22 mouse cellular contexts compared by ENCODE assay signal in genomic region chr16:23361031-23361430, GRCm38 (mm10).
A peak's percentile ranks its signal among the peaks of the same experiment; 100 is the strongest.
DNase-seq lines count a peak whose midpoint lies in the region; ATAC-seq and TF ChIP-seq lines count a peak whose summit lies in the region.
"Had no signal": no experiment of that assay in that cellular context is flagged by ENCODE, and none has a peak within 500 bp of the region (broad histone marks: within the 10 kb centered on the region; RNA-seq: fewer than 3 reads in every experiment).

No protein-coding gene starts in this region.

- no peaks in the 10 kb centered on the region for H3K27me3 ChIP-seq in limb, embryonic 14.5 days (ENCODE audit: control insufficient read depth, insufficient read depth, low read length)
- H3K27me3 ChIP-seq in limb, embryonic 10.5 days (ENCODE audit: low read depth, poor library complexity, severe bottlenecking): no peaks in the 10 kb centered on the region
- H3K27me3 ChIP-seq in hindbrain, embryonic 13.5 days: no peaks in the 10 kb centered on the region
- H3K27me3 ChIP-seq: heart, embryonic 15.5 days; limb, embryonic 12.5 days; liver, embryonic 13.5 days had no signal

- ATAC-seq in limb, embryonic 14.5 days (ENCODE audit: low FRiP score, low read depth): no peak
- no peak for ATAC-seq in hindbrain, embryonic 13.5 days (ENCODE audit: low FRiP score)

- no peak overlapping the region for H3K27ac ChIP-seq in limb, embryonic 14.5 days (replicated peaks; ENCODE audit: low read depth, low read length)
- H3K27ac ChIP-seq in limb, embryonic 10.5 days: no peak overlapping the region
- no peak overlapping the region for H3K27ac ChIP-seq in hindbrain, embryonic 13.5 days
- H3K27ac ChIP-seq: heart, embryonic 15.5 days; kidney, postnatal 0 days; limb, embryonic 12.5 days; liver, embryonic 13.5 days had no signal

- no peak for TF ChIP-seq POLR2A in limb, embryonic 14.5 days (IDR thresholded peaks at IDR 0.05; ENCODE audit: borderline replicate concordance, extremely low read depth, insufficient read depth, insufficient read length)

- H3K4me1 ChIP-seq in limb, embryonic 14.5 days (ENCODE audit: control insufficient read depth, insufficient read depth, low read length): no peaks in the 10 kb centered on the region
- no peaks in the 10 kb centered on the region for H3K4me1 ChIP-seq in limb, embryonic 10.5 days
- no peaks in the 10 kb centered on the region for H3K4me1 ChIP-seq in hindbrain, embryonic 13.5 days (replicated peaks)
- H3K4me1 ChIP-seq: heart, embryonic 15.5 days; limb, embryonic 12.5 days; liver, embryonic 13.5 days had no signal

- H3K4me3 ChIP-seq in limb, embryonic 14.5 days (replicated peaks; ENCODE audit: low read length): no peak overlapping the region
- no peak overlapping the region for H3K4me3 ChIP-seq in limb, embryonic 10.5 days
- no peak overlapping the region for H3K4me3 ChIP-seq in hindbrain, embryonic 13.5 days
- H3K4me3 ChIP-seq: heart, embryonic 15.5 days; limb, embryonic 12.5 days; liver, embryonic 13.5 days had no signal

- H3K4me2 ChIP-seq in limb, embryonic 14.5 days (replicated peaks; ENCODE audit: low read depth, low read length, severe bottlenecking): no peak overlapping the region
- no peak overlapping the region for H3K4me2 ChIP-seq in hindbrain, embryonic 13.5 days
- H3K4me2 ChIP-seq: heart, embryonic 15.5 days; limb, embryonic 12.5 days; liver, embryonic 13.5 days; lung, embryonic 14.5 days had no signal

- DNase-seq in limb, embryonic 14.5 days (ENCODE audit: low spot score): peak; percentile 18
- no peak for DNase-seq in limb, embryonic 10.5 days (ENCODE audit: low spot score)
- DNase-seq in NIH3T3 (ENCODE audit: low read depth): peak; percentile 49
- peak; percentile 28 for DNase-seq in gastrocnemius, postnatal 25 days
- DNase-seq in testis, postnatal 14 days (ENCODE audit: low spot score): peak; percentile 23
- no peak for DNase-seq in spleen, adult 12 weeks (ENCODE audit: low spot score)
- DNase-seq: adrenal gland, postnatal 25 days; cerebellum, adult 11 months; cerebellum, adult 9-11 months; kidney, adult 11 months; layer of hippocampus, postnatal 36 days; liver, embryonic 13.5 days; lung, embryonic 14.5 days; lung, postnatal 4 days; midbrain, embryonic 14.5 days; right cerebral cortex, postnatal 25 days; thymus, adult 2 months; thymus, postnatal 4 days had no signal

- 87% methylated on average over 4 of the region's 4 CpGs for WGBS in limb, embryonic 14.5 days
- WGBS in limb, embryonic 10.5 days: 92% methylated on average over 4 of the region's 4 CpGs
- 86% methylated on average over 4 of the region's 4 CpGs for WGBS in hindbrain, embryonic 13.5 days

- H3K9me3 ChIP-seq in limb, embryonic 14.5 days (ENCODE audit: control insufficient read depth, low read length): no peaks in the 10 kb centered on the region
- H3K9me3 ChIP-seq in limb, embryonic 10.5 days (replicated peaks): no peaks in the 10 kb centered on the region
- no peaks in the 10 kb centered on the region for H3K9me3 ChIP-seq in hindbrain, embryonic 13.5 days
- H3K9me3 ChIP-seq: heart, embryonic 15.5 days; limb, embryonic 12.5 days; liver, embryonic 13.5 days had no signal

- H3K36me3 ChIP-seq in limb, embryonic 14.5 days (ENCODE audit: control insufficient read depth, insufficient read depth, low read length): peaks cover 15% of the 10 kb centered on the region
- H3K36me3 ChIP-seq in limb, embryonic 10.5 days: peaks cover 40% of the 10 kb centered on the region
- H3K36me3 ChIP-seq in hindbrain, embryonic 13.5 days: peaks cover 35% of the 10 kb centered on the region
- H3K36me3 ChIP-seq: heart, embryonic 15.5 days had no signal

- H3K9ac ChIP-seq in limb, embryonic 14.5 days (ENCODE audit: low read depth, low read length, severe bottlenecking): no peak overlapping the region
- H3K9ac ChIP-seq in hindbrain, embryonic 13.5 days: no peak overlapping the region
- H3K9ac ChIP-seq: heart, embryonic 15.5 days; limb, embryonic 12.5 days; liver, embryonic 13.5 days; lung, embryonic 14.5 days had no signal

Comparison
In these comparisons a context has a peak if more than half of its experiments do, and no peak if none do; other contexts are left out.
1. DNase-seq: peak in limb, embryonic 14.5 days (single experiment), NIH3T3 (single experiment), gastrocnemius, postnatal 25 days (single experiment) and testis, postnatal 14 days (single experiment); none in limb, embryonic 10.5 days (single experiment) and spleen, adult 12 weeks (single experiment).